Mouse (Mus musculus): Measurements from ENCODE around the gene Ppp4r4. TPM values are rescaled to one million over a fixed set of nuclear protein-coding genes. Genes with fewer than 3 reads are reported as not detected.
A peak's percentile ranks its signal among the peaks of the same experiment; 100 is the strongest.
"Not testable (repeated sequence)": the region's sequence is repeated elsewhere in the genome, so short reads cannot be mapped to it uniquely, and the experiment has no call there.

Gene Ppp4r4
- polyA plus RNA-seq, 1 experiment = 23.5 TPM

DNA sequence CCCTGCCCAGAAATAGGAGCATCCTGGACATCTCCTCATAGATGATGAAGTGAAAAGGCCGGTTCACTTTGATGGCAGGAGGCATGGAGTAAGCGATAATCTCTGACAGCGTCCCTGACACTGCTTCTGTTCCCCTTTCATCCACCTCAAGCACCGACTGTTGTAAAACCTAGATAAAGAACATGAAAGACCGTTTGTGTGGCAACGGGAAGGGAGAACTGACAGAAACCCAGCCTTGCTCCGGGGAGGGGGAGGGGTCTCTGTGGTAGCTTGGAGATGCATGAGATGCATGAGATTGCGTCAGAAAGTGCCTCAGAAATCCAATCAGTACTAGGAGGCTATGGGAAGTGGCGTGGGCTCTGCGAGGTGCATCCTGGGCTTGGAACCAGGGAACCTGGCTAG, 84.8 kb downstream of the Ppp4r4 start:
- DNase-seq (ENCODE audit: extremely low spot score in 1 of 2, low spot score in 1 of 2) = no peak

DNA sequence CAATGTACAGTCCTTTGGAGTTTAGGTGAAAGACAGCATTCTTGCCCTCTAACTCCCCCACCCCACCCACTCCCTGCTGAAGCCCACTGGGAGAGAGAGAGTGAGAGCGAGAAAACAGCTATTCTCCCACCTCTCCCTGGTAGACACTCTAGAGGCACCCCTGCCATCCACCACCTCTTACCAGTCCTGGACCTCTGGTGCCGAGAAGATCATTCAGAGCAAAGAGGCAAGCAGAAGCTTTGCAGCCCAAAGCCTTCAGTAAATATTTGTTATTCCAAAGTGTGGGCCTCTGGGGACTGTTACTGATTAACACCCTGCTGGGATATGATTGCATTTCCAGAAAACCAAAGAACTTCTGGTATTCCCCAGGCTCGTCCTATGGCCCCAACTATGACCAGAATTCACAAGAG, 99.1 kb downstream of the Ppp4r4 start, which contains the start of gene Serpina10:
Serpina10 (minus strand) TSS at position 242 of the 410 bp plus-strand sequence.
- no peak for DNase-seq (ENCODE audit: extremely low spot score in 1 of 2, low spot score in 1 of 2)

DNA sequence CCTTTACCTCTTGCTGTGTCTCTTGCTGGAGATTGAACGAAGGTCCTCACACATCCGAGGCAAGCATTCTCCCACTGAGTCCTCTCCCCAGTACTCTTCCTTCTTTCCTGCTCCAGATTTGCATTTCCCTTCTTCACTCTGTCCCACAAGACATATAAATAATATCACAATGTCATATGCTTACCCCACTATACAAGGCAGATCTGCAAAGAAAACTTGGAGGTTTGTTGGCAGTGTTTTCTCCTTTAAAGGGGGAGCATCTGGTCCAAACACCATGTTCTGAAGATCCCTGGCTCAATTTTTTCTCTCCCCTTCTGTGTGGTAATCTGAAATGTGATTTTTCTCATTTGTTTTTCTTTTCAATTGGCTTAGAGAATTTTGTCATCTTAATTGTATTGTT, 102.3 kb downstream of the Ppp4r4 start:
- peak in 1 of 2 experiments; percentile 12 for DNase-seq (ENCODE audit: extremely low spot score in 1 of 2, low spot score in 1 of 2)

DNA sequence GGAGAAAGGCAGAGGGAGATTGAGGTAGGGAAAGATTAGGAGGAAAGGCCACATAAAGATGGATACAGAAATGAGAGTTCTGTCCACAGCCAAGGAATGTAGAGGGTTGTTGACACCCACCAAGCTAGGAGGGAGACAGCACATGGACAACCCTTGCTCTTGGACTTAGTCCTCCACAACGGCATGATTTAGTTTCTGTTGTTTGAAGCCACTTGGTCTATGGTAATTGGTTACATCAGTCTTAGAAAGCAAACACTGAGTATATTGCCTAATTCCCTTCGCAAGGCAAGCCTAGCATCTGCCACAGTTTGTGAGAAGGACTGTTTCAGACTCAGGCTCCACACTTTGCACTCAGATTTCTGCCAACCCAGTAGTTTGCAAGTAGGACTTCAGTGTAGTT, 103.8 kb downstream of the Ppp4r4 start:
- no peak for DNase-seq (ENCODE audit: extremely low spot score in 1 of 2, low spot score in 1 of 2)

DNA sequence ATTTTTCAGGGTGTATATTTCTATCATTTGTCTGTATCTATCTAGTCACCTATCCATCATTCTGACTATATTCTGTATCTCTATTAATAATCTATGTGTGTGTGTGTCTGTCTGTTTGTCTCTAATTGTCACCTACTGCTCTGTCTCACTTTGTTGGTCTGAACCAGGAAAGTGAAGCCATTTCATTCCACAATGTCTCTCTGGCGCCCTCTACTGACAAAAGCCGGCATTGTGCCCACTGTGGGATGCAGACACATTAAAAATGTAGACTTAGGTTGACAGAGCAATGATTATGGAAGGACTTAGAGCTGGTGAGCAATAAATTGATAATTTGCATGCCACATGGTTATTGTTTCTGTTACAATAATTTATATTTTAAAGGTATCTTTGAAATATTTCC, 111.3 kb downstream of the Ppp4r4 start:
- DNase-seq (ENCODE audit: extremely low spot score in 1 of 2, low spot score in 1 of 2) = peak; percentile 53 to 94

DNA sequence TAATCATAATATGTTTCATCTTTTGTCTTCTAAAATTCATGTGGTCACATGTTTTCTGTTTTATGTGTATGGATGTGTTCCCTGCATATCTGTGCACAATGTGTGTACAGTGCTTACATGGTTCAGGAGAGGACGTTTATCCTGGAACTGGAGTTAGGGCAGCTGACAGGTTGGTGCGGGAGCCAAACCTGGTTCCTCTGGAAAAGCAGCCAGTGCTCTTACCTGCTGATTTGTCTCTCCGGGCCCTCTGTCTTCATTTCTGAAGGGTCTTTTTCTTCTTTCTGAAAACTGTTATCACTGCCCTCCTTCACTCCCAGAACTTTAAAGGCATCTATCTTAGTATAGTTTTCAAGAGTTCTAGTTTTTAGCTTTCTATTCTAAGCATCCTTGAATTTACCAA, 111.7 kb downstream of the Ppp4r4 start:
- DNase-seq (ENCODE audit: extremely low spot score in 1 of 2, low spot score in 1 of 2) = no peak

DNA sequence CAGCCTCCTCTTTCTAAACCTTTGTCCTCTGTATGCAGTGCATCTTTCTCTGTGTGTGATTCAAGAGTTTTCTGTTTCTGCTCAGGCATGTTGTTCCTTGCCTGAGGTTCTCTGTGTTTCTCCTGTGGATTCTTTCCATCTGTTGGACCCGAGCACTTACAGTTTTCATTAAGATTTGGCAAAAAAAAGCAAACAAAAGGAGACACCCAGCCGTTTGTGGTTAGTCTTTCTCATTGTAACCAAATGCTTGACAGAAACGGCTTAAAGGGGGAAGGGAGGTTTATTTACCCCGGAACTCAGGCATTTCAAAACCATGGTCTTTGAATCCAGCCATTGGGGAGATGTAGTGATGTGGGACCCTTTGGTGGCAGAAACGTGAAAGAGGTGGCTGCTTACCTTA, 112.5 kb downstream of the Ppp4r4 start:
- DNase-seq (ENCODE audit: extremely low spot score in 1 of 2, low spot score in 1 of 2) = no peak

DNA sequence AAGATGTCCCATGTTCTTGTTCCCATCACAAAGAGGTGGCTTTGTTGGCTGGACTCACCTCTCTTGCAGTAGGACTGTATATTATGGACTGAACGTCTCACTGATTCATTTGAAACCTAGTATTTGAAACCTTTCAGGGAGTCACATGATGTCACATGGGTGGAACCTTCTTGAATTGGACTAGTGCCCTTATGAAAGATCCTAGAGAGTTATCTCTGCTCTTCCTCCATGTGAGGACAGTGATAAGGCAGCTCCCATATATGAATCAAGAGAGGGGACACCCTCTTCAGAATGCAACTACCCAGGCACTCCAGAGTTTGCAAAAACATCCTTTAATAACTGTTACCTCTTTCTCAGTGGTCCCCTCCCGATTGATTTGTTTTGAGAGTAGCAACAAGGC, 114.2 kb downstream of the Ppp4r4 start:
- DNase-seq (ENCODE audit: extremely low spot score in 1 of 2, low spot score in 1 of 2) = no peak

DNA sequence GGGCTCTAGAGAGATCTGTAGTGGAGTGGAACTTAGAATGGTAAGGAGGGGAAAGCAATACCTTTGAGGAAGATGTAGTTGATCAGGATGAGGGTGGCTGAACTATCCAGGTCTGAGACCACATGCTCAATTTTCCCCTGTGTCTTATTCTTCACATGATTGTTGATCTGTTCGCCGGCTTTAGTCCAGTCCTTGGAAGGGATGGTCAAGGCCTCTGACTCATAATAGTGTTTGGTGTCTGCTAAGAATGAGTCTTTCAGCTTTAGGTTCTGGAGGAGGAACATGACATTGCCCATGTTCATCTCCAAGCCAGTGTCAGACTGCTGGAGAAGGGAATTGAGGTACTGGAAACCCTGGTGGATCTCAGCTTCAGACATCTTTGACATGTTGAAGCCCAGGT, 121.8 kb downstream of the Ppp4r4 start:
- DNase-seq (ENCODE audit: extremely low spot score in 1 of 2, low spot score in 1 of 2) = no peak

DNA sequence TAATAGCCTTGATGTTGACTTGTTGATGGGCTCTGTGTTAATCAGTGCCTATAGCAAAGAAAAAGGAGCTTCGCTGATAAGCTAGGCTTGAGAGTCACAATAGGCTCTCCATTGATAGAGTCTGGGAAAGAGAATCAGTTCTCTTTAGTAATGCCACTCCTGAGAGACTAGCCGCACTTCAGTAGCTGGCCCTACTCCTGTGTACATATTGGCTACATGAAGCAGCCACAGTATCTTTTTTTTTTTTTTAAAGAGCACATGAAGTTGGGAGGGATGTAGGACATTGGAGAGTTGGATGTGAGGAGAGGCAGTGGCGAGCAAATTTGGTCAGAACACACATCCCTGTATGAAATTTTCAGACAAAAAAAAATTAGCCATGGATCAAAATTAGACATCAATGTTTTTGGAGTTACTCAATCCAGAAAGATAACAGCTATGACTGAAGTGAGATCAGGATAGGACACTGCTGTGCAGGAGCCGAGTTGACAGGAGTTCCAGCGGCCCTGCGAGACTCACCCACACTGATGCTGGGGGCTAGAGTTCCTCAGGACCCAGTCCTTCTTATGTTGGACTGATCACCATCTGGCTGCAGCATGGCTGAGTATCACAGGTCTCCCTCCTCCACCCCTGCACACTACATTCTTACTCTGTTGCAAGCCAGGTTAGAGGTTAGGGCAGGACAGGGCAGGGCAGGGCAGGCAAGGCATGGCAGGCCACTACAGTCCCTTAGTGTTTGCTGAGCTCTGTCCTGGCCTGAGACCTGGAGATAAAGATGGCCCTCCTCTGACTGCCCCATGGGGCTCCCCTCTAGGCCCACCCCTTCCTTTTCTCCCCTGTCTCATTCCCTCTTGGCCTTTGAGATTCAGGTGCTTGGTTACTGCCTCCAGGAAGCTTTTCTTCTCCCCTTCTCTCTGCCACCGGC, 123.3 kb downstream of the Ppp4r4 start:
- DNase-seq (ENCODE audit: extremely low spot score in 1 of 2, low spot score in 1 of 2) = no peak

DNA sequence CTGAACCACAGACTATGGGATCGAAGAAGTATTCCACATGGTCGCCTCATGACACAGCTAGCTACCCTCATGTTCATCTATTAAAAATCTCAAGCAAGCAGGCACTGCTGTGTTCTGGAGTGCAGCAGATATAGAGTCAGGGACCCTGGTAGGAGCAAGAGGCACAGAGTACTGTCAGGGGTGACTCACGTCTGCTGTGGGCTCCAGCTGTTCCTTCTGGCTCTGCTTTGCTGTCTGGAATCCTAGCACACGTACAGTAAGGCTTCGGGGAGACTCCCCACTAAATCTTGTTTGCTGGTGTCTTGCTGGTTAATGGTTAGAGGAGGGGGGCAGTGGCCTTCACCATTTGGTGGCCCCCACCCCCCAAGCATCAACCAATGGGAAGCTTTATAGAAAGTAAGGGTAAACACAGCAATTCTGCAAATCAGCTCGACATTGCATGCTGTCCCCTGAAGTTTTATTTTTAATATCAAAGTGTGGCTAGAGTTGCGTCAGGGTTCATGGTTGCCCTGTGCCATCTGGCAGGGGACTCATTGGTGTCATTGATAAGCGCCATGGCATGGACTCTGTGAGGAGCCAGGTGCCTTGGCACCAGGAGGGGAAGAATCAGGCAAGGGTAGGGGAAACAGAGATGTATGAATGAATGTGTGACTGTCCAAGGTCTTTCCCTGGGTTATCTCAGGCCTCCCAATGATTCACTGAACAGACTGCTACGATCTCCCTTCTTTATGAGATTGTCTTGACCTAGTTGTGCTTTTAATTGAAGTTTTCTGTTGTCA, 125.0 kb downstream of the Ppp4r4 start, which contains the start of gene Serpina6:
Serpina6 (minus strand) TSS at position 365 of the 779 bp plus-strand sequence.
- DNase-seq (ENCODE audit: extremely low spot score in 1 of 2, low spot score in 1 of 2) = no peak

DNA sequence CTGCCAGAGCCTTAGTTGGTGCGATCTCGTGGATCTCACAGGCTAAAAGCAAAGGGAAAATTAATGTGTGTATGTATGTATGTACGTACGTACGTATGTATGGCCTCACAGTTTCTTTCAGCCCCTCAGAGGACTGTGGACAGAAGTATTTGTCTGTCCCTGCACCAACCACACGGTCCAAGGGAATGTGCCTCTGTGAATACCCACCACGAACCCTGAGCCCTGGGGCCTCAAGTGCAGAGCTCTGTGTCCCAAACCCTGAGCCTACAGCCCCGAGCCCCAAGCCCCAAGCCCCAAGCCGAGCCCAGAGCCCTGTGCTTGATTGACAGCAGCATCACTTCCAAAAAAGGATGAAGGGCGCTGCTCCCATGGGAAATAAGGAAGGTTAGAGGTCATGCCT, 125.9 kb downstream of the Ppp4r4 start:
- DNase-seq (ENCODE audit: extremely low spot score in 1 of 2, low spot score in 1 of 2) = no peak

DNA sequence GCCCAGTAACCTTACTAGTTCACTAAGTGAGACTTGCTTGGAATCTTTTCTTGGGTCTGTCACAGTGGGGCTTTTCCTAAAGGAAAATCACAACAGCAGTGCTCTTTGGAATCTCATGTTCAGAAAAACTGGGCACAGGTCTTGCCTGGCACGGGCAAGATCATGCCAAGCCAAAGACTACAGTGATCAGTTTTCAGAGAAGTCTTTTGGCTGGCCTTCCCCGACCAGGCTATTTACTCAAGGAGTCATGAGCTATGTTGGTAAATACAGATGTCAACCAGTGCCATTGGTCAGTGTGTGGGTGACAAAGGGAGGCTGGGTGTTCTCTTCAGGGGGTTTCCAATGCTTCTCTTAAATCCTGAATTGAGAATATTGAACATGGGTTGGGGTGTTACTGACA, 127.1 kb downstream of the Ppp4r4 start:
- no peak for DNase-seq (ENCODE audit: extremely low spot score in 1 of 2, low spot score in 1 of 2)

DNA sequence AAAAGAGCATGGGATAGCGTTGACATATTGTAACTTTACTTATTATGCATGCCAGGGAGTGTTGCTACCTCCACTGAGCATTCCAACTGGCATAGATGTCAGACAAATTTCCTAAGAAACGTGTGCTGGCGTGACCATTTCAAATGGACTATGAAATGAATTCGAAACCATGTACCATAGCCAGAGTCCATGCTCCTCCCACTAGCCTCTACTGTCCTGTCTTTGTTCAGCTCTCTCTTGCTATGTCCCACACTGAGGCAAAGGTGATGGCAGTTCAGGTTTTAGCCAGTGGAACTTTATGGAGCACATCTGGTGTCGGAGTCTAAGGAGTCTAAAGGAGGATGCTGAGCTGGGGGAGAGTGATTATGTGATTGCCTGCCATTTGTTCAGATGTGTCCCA, 128.0 kb downstream of the Ppp4r4 start:
- no peak for DNase-seq (ENCODE audit: extremely low spot score in 1 of 2, low spot score in 1 of 2)

DNA sequence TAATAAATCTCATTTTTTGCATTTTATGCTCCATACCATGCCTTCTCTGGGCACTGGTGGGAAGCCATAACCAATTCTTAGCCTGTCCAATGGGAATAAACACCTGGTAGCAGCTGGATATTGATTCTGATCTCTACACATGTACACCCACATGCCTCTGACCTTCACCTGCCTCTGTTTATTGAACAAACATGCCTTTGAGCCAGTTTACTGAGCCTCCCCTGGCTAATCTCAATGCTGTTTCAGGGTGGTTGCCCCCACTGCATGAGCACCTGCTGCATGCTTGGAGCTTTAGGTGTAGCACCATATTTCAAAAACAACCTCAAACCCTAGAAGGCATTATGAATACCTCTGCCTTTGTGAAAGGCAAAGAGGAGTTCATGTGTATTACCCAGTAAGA, 130.0 kb downstream of the Ppp4r4 start:
- DNase-seq (ENCODE audit: extremely low spot score in 1 of 2, low spot score in 1 of 2) = not testable (repeated sequence)

Other genes starting within 250 kb of the Ppp4r4 start
- gene Fam181a, start 221.3 kb upstream of the Ppp4r4 start, polyA plus RNA-seq (2012; rRNA removed) = 4.6 and 7.1 TPM in 2 replicates
- 7.6 TPM in 2 replicates for gene Asb2, start 176.3 kb upstream of the Ppp4r4 start, polyA plus RNA-seq (2012; rRNA removed)
- gene Otub2, start 143.6 kb upstream of the Ppp4r4 start, polyA plus RNA-seq (2012; rRNA removed) = 23.6 and 24.4 TPM in 2 replicates
- 1.00 and 1.6 TPM in 2 replicates for gene 9330161L09Rik, start 124.5 kb upstream of the Ppp4r4 start, polyA plus RNA-seq (2012; rRNA removed)
- 136 and 141 TPM in 2 replicates for gene Ddx24, start 106.5 kb upstream of the Ppp4r4 start, polyA plus RNA-seq (2012; rRNA removed)
- gene Ifi27, start 98.1 kb upstream of the Ppp4r4 start, polyA plus RNA-seq (2012; rRNA removed) = 117 and 120 TPM in 2 replicates
- gene Ifi27l2a, start 88.6 kb upstream of the Ppp4r4 start, polyA plus RNA-seq (2012; rRNA removed) = 14.3 and 15.4 TPM in 2 replicates
- not detected in 2 replicates for gene Ifi27l2b, start 75.1 kb upstream of the Ppp4r4 start, polyA plus RNA-seq (2012; rRNA removed)
- gene Serpina10, start 99.2 kb downstream of the Ppp4r4 start, polyA plus RNA-seq (2012; rRNA removed) = 0.02 TPM in 1 of 2 replicates, not detected in the other
- gene Serpina6, start 124.9 kb downstream of the Ppp4r4 start, polyA plus RNA-seq (2012; rRNA removed) = not detected in 2 replicates
- gene Serpina16, start 143.9 kb downstream of the Ppp4r4 start, polyA plus RNA-seq (2012; rRNA removed) = not detected in 2 replicates
- not detected in 2 replicates for gene Serpina1f, start 163.2 kb downstream of the Ppp4r4 start, polyA plus RNA-seq (2012; rRNA removed)
- gene Serpina1d, start 241.3 kb downstream of the Ppp4r4 start, polyA plus RNA-seq (2012; rRNA removed) = not detected in 2 replicates

Data from frontal cortex, adult 2 months (tissue).